Mouse (Mus musculus): ENCODE data around the gene Emd.

The Emd gene

GRCm38 (mm10) chrX:74273422-74274322 lies 19.2 kb downstream of the Emd start:
- DNase-seq (ENCODE audit: low read depth) = no peak

GRCm38 (mm10) chrX:74277916-74278315 lies 23.4 kb downstream of the Emd start:
- DNase-seq (ENCODE audit: low read depth) = no peak

- DNase-seq (ENCODE audit: low read depth) = no peak
Measured at GRCm38 (mm10) chrX:74281041-74281731, 26.7 kb downstream of the Emd start.

- peak; percentile 79 for DNase-seq (ENCODE audit: low read depth)
Measured at GRCm38 (mm10) chrX:74281732-74282394, 27.4 kb downstream of the Emd start, which contains the start of the genes Taz and Dnase1l1. Gene Taz (plus strand): TSS chrX:74281912. Gene Dnase1l1 (minus strand): TSS chrX:74282337.

GRCm38 (mm10) chrX:74282395-74283091 lies 28.1 kb downstream of the Emd start:
- peak; percentile 90 for DNase-seq (ENCODE audit: low read depth)

GRCm38 (mm10) chrX:74283092-74283437 lies 28.6 kb downstream of the Emd start:
- no peak for DNase-seq (ENCODE audit: low read depth)

GRCm38 (mm10) chrX:74293431-74293830 lies 38.9 kb downstream of the Emd start:
- no peak for DNase-seq (ENCODE audit: low read depth)

GRCm38 (mm10) chrX:74296538-74297448 lies 42.3 kb downstream of the Emd start, which contains the start of gene Atp6ap1:
Gene Atp6ap1 (plus strand): TSS chrX:74297097.
- DNase-seq (ENCODE audit: low read depth) = peak; percentile 94

- no peak for DNase-seq (ENCODE audit: low read depth)
Measured at GRCm38 (mm10) chrX:74298348-74298747, 43.9 kb downstream of the Emd start.

GRCm38 (mm10) chrX:74299721-74300120 lies 45.2 kb downstream of the Emd start:
- no peak for DNase-seq (ENCODE audit: low read depth)

GRCm38 (mm10) chrX:74304867-74305700 lies 50.6 kb downstream of the Emd start, which contains the start of gene Gdi1:
Gene Gdi1 (plus strand): TSS chrX:74304998.
- peak; percentile 90 for DNase-seq (ENCODE audit: low read depth)
